Mouse (Mus musculus) cerebral cortex, adult 2 months (tissue): ENCODE measurements around the gene Cyb561d2.

Experiments
- WGBS: fragments of 180-500 bp; shearing (Covaris S2); methylation state at CpG from one replicate; pipeline ENCODE4 v1.1.7; 2018; 5-methylcytosine and 5-hydroxymethylcytosine counted together

The Cyb561d2 gene

GRCm38 (mm10) chr9:107521711-107522399 lies 20.1 kb downstream of the Cyb561d2 start:
- 33% methylated on average over 25 of the region's 25 CpGs for WGBS

DNA sequence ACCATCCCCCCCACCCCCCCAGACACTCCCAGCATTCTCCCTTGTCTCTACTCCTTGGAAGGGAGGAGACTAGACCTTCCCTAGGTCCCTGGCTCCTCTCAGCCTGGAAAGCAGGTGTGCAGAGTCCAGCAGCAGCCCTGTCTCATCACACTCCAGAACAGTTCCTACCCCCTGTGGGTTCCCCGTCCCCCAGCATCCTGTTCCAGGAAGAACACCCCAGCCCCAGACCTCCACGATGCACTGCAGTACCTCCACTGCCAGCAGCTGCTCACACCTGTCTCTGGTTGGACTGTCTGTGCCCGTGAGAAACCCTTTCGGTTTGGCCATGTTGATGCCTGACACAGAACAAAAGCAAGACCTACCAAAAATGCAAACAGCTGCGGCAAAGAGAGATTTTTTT lies 20.8 kb downstream of the Cyb561d2 start:
- WGBS, result 55% methylated on average over 5 of the region's 5 CpGs

- WGBS, result 73% methylated on average over 6 of the region's 6 CpGs
Measured at GRCm38 (mm10) chr9:107520331-107520730, 21.7 kb downstream of the Cyb561d2 start.

- WGBS, result 26% methylated on average over 14 of the region's 14 CpGs
Measured at GRCm38 (mm10) chr9:107514303-107514955, 27.6 kb downstream of the Cyb561d2 start.

DNA sequence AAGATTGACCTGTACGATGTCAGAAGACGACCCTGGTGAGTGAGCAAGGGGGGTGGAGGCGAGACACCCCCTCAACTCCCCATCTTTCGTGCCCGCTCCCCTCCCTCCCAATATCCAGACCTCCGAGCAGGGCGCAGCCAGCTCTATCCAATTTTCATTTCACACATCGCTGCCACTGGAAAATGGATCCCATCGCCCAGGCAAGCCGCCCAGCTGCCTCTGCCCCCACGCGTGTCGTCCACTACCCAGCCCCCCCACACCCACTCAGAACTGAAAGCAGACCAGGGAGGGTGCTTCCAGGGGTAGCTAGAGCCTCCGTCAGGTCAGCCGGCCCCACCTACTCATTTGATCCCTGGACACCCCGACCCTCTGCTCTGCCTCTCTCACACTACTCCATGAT lies 29.7 kb downstream of the Cyb561d2 start:
- WGBS, result 53% methylated on average over 16 of the region's 16 CpGs

DNA sequence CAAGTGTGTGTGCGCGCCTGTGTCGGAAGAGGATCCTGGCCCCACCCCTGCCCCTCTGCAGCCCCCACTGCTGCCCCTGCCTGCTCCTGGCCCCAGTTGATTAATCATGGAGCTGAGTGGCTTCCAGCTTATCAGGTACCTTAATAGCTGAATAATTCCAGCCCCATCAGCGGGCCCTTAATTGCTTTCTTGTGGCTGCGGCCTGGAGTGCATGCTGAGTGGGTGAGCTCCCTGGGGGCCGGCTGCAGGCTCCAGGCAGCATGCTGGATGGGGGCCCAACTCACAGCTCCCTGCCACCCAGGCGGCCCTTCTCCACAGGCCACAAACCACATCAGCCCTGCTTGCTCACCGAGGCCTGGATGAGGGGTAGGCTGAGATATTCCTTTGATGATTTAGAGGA lies 30.6 kb downstream of the Cyb561d2 start:
- 81% methylated on average over 8 of the region's 8 CpGs for WGBS

DNA sequence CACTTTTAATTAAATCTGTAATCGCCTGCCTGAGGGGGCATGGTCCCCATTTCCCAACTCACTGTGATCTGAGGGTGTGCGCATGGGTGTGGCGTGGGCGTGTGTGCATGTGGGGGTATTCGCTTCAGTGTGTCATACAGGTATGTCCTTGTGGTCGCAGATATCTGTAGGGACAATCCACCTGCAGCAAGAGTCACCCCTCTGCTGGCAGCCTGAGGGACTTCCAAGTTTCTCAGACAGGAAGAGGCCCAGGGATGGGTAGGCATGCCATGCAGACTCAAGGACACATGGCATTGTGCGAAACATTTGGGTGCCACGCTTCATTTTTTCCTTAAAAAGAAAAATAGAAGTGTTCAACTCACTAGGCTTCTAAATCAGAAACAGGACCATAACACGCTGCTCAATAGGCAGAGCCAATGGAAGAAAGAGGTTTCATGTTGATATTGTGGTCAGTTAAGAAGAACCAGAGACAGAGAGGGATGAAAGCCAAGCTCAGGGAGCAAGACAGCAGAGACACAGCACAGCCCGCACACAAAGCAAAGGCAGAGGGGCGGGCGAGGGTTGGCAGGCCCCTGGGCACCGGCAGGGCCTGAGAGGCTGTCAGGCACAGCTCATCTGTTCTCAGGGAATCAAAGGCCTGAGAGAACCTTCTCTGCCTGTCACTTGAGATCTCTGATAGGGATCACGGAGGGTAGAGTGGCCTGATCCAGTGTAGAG lies 31.5 kb downstream of the Cyb561d2 start:
- WGBS, result 82% methylated on average over 14 of the region's 14 CpGs

DNA sequence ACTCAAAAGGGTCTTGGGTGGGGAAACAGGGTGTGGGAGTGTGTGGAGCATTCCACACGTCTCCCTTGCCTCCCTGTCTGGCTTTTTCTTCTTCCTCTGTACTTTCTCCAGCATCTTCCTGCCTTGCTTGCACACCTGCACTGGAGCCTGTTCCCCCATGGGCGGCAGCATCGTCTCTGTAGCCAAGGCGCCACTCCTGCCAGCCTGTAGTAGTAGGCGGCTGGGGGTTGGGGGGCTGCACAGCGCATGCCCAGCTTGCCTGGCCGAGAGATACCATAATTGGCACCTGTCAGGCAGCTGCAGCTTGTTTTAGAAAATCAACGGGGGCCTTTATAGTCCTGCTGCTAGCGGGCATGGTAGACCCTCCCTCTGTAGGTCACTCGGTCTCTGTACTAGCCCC lies 33.7 kb downstream of the Cyb561d2 start:
- WGBS, result 28% methylated on average over 10 of the region's 10 CpGs

DNA sequence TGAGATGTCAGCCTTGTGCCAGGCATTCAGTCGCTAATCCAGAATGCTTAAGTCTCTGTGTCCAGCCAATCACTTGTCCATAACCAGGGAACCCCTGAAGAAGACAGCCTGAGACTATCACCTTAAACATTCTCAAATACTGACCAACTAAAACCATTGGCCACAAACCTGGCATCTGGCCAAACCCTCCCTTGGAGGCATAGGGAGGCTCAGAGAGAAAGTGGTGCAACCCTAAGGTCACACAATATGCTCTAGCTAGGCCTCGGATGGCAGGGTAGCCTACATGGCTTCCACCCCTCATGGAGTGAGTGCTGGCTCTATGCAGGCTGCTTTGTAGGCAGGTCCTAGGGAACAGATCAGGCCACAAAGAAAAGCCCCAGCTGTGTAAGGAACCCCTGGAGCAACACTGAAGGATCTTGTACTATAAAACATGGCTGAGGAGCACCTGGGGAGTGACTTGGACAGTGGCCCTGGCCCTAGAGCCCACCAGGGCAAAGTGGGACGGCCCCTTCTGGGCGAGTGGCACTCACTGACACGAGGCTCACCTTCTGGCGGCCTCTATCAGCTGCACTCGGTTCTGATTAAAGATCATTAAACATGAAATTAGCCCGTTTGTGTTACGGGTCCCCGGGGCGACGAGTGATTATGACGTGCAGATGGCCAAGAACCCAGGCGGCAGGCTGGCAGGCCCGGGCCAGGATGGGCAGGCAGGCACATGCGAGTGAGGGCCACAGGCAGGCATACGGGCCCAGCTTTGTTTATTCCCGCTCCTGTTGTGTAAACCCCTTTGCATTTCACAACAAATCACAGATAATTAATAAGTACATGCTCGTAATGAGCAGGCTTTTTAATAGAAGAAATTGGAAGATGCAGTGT lies 37.1 kb downstream of the Cyb561d2 start:
- 84% methylated on average over 19 of the region's 19 CpGs for WGBS

DNA sequence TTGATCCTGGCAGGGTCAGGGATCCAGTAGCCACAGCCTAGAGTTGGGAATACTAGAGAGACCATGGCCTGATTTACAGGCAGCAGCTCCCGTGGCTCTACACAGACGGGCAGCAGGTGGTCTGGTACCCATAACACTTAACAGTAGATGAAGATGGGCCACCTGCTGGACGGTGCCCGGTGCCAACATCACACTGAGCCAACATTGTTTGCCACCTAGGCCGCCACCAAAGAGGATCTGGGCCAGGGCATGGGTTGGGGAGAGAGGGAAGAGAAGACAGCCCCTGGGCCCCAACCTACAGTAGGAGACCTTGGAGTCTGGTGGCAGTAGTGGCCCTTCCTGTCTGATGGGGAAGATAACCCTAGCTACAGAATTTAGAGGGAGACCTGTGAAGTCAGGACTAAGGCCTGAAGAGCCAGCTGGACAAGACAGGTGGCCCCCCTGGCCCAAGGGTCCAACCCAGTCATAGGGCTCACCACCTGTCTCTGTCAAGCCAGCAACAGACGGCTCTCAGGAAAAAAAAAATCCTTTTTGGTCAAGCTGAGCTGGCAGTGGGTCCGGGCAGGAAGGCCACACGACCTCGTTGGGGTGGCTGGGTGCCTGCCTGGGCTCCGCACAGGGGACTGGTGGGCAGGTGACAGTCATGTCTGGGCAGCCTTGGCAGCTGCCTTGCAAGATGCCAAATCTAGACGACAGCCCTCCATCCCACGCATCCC lies 39.7 kb downstream of the Cyb561d2 start:
- 73% methylated on average over 12 of the region's 12 CpGs for WGBS

DNA sequence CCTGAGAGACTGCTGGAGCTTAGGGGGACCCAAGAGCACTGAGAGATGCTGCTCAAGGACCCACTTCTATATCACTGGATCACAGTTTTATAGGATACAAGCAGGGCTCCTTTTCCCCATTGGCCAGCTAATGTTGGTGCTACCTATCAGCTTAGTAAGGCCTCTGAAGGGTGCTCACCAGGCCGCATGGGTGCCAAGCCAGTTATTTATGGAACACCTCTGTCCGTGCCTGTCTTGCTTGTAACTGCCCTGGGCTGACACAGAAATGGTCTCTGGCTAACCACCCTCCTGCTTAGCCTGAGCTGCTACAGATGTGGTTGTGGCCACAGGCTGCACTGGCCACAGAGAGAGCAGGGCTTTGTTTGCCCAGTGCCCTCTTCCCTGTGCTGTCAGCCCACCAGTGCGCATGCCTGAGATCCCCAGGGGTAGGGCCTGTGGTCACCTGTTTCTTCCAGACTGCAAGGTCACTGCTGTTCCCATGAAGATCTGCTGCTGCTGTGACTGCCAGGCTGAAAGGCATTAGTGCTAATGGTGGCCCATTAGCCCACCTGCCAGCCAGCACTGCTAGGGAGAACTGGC lies 41.2 kb downstream of the Cyb561d2 start:
- WGBS, result 90% methylated on average over 3 of the region's 3 CpGs

- WGBS, result 87% methylated on average over 3 of the region's 3 CpGs
Measured at GRCm38 (mm10) chr9:107496359-107496758, 45.6 kb downstream of the Cyb561d2 start.

- 82% methylated on average over 12 of the region's 12 CpGs for WGBS
Measured at GRCm38 (mm10) chr9:107494238-107494637, 47.8 kb downstream of the Cyb561d2 start.

DNA sequence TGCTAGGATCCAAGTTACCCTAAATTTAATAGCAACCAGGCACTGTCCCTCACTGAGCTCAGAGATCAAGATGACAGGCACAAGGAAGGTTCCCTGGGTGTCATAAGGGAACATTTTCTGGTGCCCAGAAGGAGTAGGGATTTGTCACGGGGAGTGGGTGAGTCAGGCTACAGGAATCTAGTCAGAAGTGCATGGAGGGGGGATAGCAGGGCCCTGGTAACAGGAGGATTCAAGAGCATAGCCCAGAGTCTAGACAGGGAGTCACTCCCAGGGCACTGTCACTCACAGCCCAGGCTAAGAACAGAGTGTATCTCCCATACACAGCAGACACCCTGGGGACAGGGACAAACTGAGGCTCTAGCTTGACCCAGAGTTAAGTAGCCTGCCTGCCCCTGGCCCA lies 48.5 kb downstream of the Cyb561d2 start:
- 74% methylated on average over 1 of the region's 1 CpGs for WGBS

GRCm38 (mm10) chr9:107490625-107491024 lies 51.4 kb downstream of the Cyb561d2 start:
- 68% methylated on average over 6 of the region's 6 CpGs for WGBS

DNA sequence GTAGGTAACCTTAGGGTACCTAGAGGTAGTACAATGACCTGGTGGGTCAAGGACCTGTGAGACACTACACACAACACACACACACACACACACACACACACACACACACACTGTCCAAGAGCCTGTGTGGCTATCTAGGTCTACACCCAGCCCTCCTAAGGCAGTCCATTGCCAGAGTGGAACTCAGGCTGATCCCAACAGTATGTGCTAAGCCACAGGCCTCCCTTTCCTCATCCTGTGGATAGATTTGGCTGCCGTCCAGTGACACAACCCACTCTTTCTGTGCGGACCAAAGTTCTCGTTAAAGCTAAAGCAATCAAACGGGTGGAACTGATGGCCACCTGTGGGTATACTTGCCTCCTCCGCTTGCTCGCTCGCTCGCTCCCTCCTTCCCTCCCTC lies 51.8 kb downstream of the Cyb561d2 start:
- 55% methylated on average over 8 of the region's 8 CpGs for WGBS
